Mouse (Mus musculus): Measurements from ENCODE around the gene Serpinf2. TPM values are rescaled to one million over a fixed set of nuclear protein-coding genes. Genes with fewer than 3 reads are reported as not detected.

Serpinf2 gene
- polyA plus RNA-seq (2017; shearing (Covaris generic)), result 0.29 TPM

GRCm38 (mm10) chr11:75439363-75439762 lies at the start of gene Serpinf2:
Serpinf2 (minus strand) TSS chr11:75439591.

GRCm38 (mm10) chr11:75486601-75487285 lies 47.4 kb upstream of the Serpinf2 start, which contains the start of gene Prpf8:
Prpf8 (plus strand) TSS chr11:75486816.

GRCm38 (mm10) chr11:75460844-75461742 lies 21.7 kb upstream of the Serpinf2 start, which contains the start of gene Tlcd2:
Tlcd2 (plus strand) TSS chr11:75461715.

GRCm38 (mm10) chr11:75453991-75454930 lies 14.9 kb upstream of the Serpinf2 start, which contains the start of gene Wdr81:
Wdr81 (minus strand) TSS chr11:75454717.

GRCm38 (mm10) chr11:75422013-75422792 lies 17.2 kb downstream of the Serpinf2 start, which contains the start of gene Serpinf1:
Serpinf1 (minus strand) TSS chr11:75422701.

Other genes starting within 250 kb of the Serpinf2 start
- gene Dph1, start 248.3 kb downstream of the Serpinf2 start, polyA plus RNA-seq (2017; shearing (Covaris generic)), result 9.1 TPM
- 22.1 TPM for gene Rtn4rl1, start 245.8 kb downstream of the Serpinf2 start, polyA plus RNA-seq (2017; shearing (Covaris generic))
- gene Rpa1, start 91.3 kb downstream of the Serpinf2 start, polyA plus RNA-seq (2017; shearing (Covaris generic)), result 99.0 TPM
- gene Smyd4, start 91.2 kb downstream of the Serpinf2 start, polyA plus RNA-seq (2017; shearing (Covaris generic)), result 19.8 TPM
- gene Serpinf1, start 16.9 kb downstream of the Serpinf2 start, polyA plus RNA-seq (2017; shearing (Covaris generic)), result 1.3 TPM
- gene Wdr81, start 15.1 kb upstream of the Serpinf2 start, polyA plus RNA-seq (2017; shearing (Covaris generic)), result 6.6 TPM
- gene Tlcd2, start 22.1 kb upstream of the Serpinf2 start, polyA plus RNA-seq (2017; shearing (Covaris generic)), result 2.4 TPM
- gene Prpf8, start 47.2 kb upstream of the Serpinf2 start, polyA plus RNA-seq (2017; shearing (Covaris generic)), result 50.3 TPM
- gene Rilp, start 70.5 kb upstream of the Serpinf2 start, polyA plus RNA-seq (2017; shearing (Covaris generic)), result not detected
- gene Scarf1, start 73.9 kb upstream of the Serpinf2 start, polyA plus RNA-seq (2017; shearing (Covaris generic)), result 1.2 TPM
- 9.9 TPM for gene Slc43a2, start 92.1 kb upstream of the Serpinf2 start, polyA plus RNA-seq (2017; shearing (Covaris generic))
- 314 TPM for gene Pitpna, start 148.5 kb upstream of the Serpinf2 start, polyA plus RNA-seq (2017; shearing (Covaris generic))
- gene Inpp5k, start 191.4 kb upstream of the Serpinf2 start, polyA plus RNA-seq (2017; shearing (Covaris generic)), result 87.0 TPM
- 17.9 TPM for gene Myo1c, start 210.9 kb upstream of the Serpinf2 start, polyA plus RNA-seq (2017; shearing (Covaris generic))
- 93.1 TPM for gene Crk, start 239.7 kb upstream of the Serpinf2 start, polyA plus RNA-seq (2017; shearing (Covaris generic))